Mouse (Mus musculus): ENCODE results near the gene Fam19a2. TPM values are rescaled to one million over a fixed set of nuclear protein-coding genes. Genes with fewer than 3 reads are reported as not detected.

Gene Fam19a2
- polyA plus RNA-seq, 1 experiment from 2014 or later, result 46.9 TPM

- H3K9ac ChIP-seq, result no peak overlapping the region
- WGBS, result 79% methylated on average over 14 of the region's 14 CpGs
- 0 out of 2 replicates have a peak, but pooled peaks cover 4% of the 10 kb centered on the region for H3K4me1 ChIP-seq (replicated peaks; ENCODE audit: control insufficient read depth, insufficient read depth, low read length)
- no peaks in the 10 kb centered on the region for H3K27me3 ChIP-seq (ENCODE audit: control insufficient read depth, insufficient read depth, low read length)
- no peak for DNase-seq (ENCODE audit: low spot score)
- no peak overlapping the region for H3K4me3 ChIP-seq (replicated peaks; ENCODE audit: low read length)
- H3K27ac ChIP-seq, result no peak overlapping the region
- H3K9me3 ChIP-seq (ENCODE audit: control insufficient read depth, low read length), result no peaks in the 10 kb centered on the region
- no peak overlapping the region for H3K4me2 ChIP-seq (replicated peaks)
- ATAC-seq (ENCODE audit: low FRiP score), result no peak
- H3K36me3 ChIP-seq (replicated peaks; ENCODE audit: control insufficient read depth, insufficient read depth), result no peaks in the 10 kb centered on the region
These were observed 96.7 kb downstream of the Fam19a2 start for GRCm38 (mm10) chr10:123360492-123360891.

DNA sequence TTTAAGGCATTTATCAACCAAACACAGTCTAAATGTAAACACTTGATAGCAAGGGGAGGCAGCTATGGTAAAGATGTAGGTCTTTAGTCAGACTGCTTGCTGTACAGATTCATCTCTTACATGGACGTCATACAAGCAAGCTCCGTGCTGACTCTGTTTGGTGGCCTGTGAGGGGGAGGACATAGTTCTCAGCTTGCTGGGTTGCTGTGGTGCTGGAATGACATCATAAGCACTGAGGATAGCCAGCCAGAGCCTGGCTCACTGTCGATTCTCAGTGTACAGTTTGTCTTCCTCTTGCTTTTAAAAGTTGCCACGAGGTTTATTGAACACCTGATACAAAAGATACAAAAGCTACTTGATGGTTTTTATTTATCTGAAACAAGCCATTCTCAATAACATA is 100.8 kb downstream of the Fam19a2 start:
- Histone ChIP-seq H3K27me3 (ENCODE audit: control insufficient read depth, insufficient read depth, low read length) (no peaks in the 10 kb centered on the region), H3K4me2 (replicated peaks) (no peak overlapping the region), H3K4me3 (replicated peaks; ENCODE audit: low read length) (no peak overlapping the region), H3K4me1 (replicated peaks; ENCODE audit: control insufficient read depth, insufficient read depth, low read length) (0 out of 2 replicates have a peak, but pooled peaks cover 4% of the 10 kb centered on the region), H3K9ac (no peak overlapping the region), H3K27ac (no peak overlapping the region), H3K36me3 (replicated peaks; ENCODE audit: control insufficient read depth, insufficient read depth) (no peaks in the 10 kb centered on the region), H3K9me3 (ENCODE audit: control insufficient read depth, low read length) (no peaks in the 10 kb centered on the region)
- ATAC-seq (ENCODE audit: low FRiP score) (no peak), DNase-seq (ENCODE audit: low spot score) (no peak)
- 72% methylated on average over 4 of the region's 4 CpGs for WGBS

GRCm38 (mm10) chr10:123367152-123367864 is 103.5 kb downstream of the Fam19a2 start:
- no peak overlapping the region for H3K4me2 ChIP-seq (replicated peaks)
- no peak overlapping the region for H3K9ac ChIP-seq
- ATAC-seq (ENCODE audit: low FRiP score) (no peak), DNase-seq (ENCODE audit: low spot score) (no peak)
- no peak overlapping the region for H3K27ac ChIP-seq
- no peaks in the 10 kb centered on the region for H3K36me3 ChIP-seq (replicated peaks; ENCODE audit: control insufficient read depth, insufficient read depth)
- H3K4me3 ChIP-seq (replicated peaks; ENCODE audit: low read length), result no peak overlapping the region
- no peaks in the 10 kb centered on the region for H3K9me3 ChIP-seq (ENCODE audit: control insufficient read depth, low read length)
- H3K4me1 ChIP-seq (replicated peaks; ENCODE audit: control insufficient read depth, insufficient read depth, low read length), result no peaks in the 10 kb centered on the region
- H3K27me3 ChIP-seq (ENCODE audit: control insufficient read depth, insufficient read depth, low read length), result no peaks in the 10 kb centered on the region
- 73% methylated on average over 15 of the region's 15 CpGs for WGBS

DNA sequence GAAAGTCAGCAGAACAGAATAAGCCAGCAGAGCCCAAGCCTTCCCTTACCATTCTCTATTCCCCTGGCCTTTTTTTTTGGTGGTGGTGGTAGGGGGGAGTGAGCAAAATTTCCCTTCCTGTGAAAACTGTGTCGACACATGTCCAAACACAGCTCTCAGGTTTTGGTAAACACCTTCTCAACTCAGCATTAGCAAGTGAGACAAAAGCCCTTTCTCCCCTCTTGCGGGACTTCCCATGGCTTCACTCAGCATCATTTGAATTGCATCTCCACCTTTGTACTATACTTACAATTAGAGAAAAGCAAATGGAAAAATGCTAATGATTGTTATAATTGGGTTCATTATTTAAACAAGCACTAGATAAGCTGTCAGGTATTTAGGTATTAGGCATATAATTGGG is 119.5 kb downstream of the Fam19a2 start:
- 62% methylated on average over 2 of the region's 2 CpGs for WGBS
- no peak for DNase-seq (ENCODE audit: low spot score)

DNA sequence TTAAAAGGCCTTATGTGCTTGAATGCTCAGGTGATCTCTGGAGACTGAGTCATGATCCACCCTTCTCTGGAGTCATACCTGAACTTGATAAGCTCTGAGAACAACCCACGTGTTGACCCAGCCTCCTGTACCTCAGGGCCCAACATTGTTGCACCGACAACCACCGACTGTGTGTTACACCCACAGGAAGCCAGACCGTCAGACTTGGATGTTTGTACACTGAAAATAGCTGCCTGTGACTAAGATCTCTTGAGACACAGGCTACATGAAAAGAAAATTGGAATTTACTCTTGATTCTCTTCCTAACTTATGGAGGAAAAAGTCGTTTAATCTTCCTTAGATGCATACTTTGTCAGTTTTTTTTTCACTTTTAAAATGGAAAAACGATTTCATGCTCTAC is 121.8 kb downstream of the Fam19a2 start:
- DNase-seq (ENCODE audit: low spot score) (no peak), ATAC-seq (ENCODE audit: low FRiP score) (no peak)
- Histone ChIP-seq H3K9ac (no peak overlapping the region), H3K9me3 (ENCODE audit: control insufficient read depth, low read length) (0 out of 2 replicates have a peak, but pooled peaks cover 4% of the 10 kb centered on the region), H3K4me1 (replicated peaks; ENCODE audit: control insufficient read depth, insufficient read depth, low read length) (no peaks in the 10 kb centered on the region), H3K4me3 (replicated peaks; ENCODE audit: low read length) (no peak overlapping the region), H3K27me3 (ENCODE audit: control insufficient read depth, insufficient read depth, low read length) (no peaks in the 10 kb centered on the region), H3K4me2 (replicated peaks) (no peak overlapping the region), H3K36me3 (replicated peaks; ENCODE audit: control insufficient read depth, insufficient read depth) (no peaks in the 10 kb centered on the region), H3K27ac (no peak overlapping the region)
- 83% methylated on average over 6 of the region's 6 CpGs for WGBS

More for the DNA sequence above, 119.5 kb downstream of the Fam19a2 start:
- Histone ChIP-seq H3K4me1 (replicated peaks; ENCODE audit: control insufficient read depth, insufficient read depth, low read length) (no peaks in the 10 kb centered on the region), H3K27me3 (ENCODE audit: control insufficient read depth, insufficient read depth, low read length) (no peaks in the 10 kb centered on the region), H3K4me3 (replicated peaks; ENCODE audit: low read length) (no peak overlapping the region), H3K9me3 (ENCODE audit: control insufficient read depth, low read length) (0 out of 2 replicates have a peak, but pooled peaks cover 4% of the 10 kb centered on the region), H3K36me3 (replicated peaks; ENCODE audit: control insufficient read depth, insufficient read depth) (no peaks in the 10 kb centered on the region), H3K9ac (no peak overlapping the region), H3K27ac (no peak overlapping the region), H3K4me2 (replicated peaks) (no peak overlapping the region)
- ATAC-seq (ENCODE audit: low FRiP score), result no peak

DNA sequence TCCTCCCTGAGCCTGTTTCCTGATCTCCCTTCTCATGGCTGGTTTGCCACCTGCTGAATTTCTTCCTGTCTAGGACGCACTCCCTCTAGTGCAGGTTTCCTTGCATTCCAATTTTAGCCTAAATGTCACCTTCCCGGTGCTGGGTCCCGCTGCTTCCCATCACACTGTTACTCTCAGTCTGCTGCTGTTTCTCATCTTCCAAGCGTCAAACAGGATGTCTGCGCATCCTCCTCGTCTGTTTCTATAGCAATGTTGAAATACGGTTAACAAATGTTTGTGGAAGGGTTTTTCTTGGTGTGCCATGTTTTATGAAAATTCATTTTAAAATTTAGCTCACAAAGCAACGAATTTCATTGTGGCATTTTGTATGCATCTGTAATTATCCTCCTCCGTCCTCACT is 131.6 kb downstream of the Fam19a2 start:
- Histone ChIP-seq H3K9ac (no peak overlapping the region), H3K4me2 (replicated peaks) (no peak overlapping the region), H3K27ac (no peak overlapping the region), H3K9me3 (ENCODE audit: control insufficient read depth, low read length) (no peaks in the 10 kb centered on the region), H3K36me3 (replicated peaks; ENCODE audit: control insufficient read depth, insufficient read depth) (no peaks in the 10 kb centered on the region), H3K27me3 (ENCODE audit: control insufficient read depth, insufficient read depth, low read length) (no peaks in the 10 kb centered on the region), H3K4me3 (replicated peaks; ENCODE audit: low read length) (no peak overlapping the region), H3K4me1 (replicated peaks; ENCODE audit: control insufficient read depth, insufficient read depth, low read length) (no peaks in the 10 kb centered on the region)
- no peak for ATAC-seq (ENCODE audit: low FRiP score)
- 79% methylated on average over 9 of the region's 9 CpGs for WGBS
- no peak for DNase-seq (ENCODE audit: low spot score)

DNA sequence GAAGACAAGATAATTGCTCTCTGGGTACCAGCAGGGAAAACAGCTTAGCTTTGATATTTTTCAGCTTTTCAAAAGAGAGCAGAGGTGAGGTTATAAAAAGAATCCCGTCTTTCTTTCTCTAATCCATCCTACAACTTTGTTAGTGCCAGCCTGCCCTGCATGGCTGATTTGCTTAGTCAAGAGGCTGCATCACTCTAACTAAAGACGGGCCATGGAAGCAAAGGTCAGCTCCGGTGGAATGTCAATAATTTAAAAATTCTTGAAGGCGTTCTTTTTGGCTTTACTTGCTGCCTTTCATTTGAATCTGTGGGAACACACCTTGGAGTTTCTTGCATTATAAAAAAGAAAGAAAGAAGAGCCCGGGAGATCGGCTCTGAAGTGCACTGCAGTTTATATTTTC is 134.3 kb downstream of the Fam19a2 start:
- no peak overlapping the region for H3K4me3 ChIP-seq (replicated peaks; ENCODE audit: low read length)
- 44% methylated on average over 6 of the region's 6 CpGs for WGBS
- H3K9me3 ChIP-seq (ENCODE audit: control insufficient read depth, low read length), result no peaks in the 10 kb centered on the region
- no peaks in the 10 kb centered on the region for H3K36me3 ChIP-seq (replicated peaks; ENCODE audit: control insufficient read depth, insufficient read depth)
- no peak overlapping the region for H3K4me2 ChIP-seq (replicated peaks)
- H3K9ac ChIP-seq, result no peak overlapping the region
- H3K27me3 ChIP-seq (ENCODE audit: control insufficient read depth, insufficient read depth, low read length), result no peaks in the 10 kb centered on the region
- DNase-seq (ENCODE audit: low spot score), result no peak
- H3K27ac ChIP-seq, result no peak overlapping the region
- no peaks in the 10 kb centered on the region for H3K4me1 ChIP-seq (replicated peaks; ENCODE audit: control insufficient read depth, insufficient read depth, low read length)
- no peak for ATAC-seq (ENCODE audit: low FRiP score)

DNA sequence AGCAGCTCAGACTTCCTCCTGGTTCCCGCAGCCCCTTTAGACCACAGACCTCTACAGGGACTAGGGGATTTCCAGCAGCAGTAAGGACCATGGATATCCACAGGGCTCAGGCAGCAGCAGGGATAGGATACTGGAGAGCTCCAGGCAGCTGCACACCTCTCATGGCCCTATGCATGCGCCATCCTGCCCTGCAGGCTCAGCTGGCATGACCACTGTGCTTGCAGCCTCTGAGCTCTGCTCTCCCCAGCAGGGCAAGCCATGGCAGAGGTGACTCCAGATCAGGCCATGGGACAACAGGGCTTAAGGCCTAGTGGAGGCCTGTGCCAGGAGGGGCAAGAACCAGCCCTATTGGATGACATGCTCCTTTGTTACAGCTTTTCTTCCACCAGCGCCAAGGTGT is 137.4 kb downstream of the Fam19a2 start:
- Histone ChIP-seq H3K27ac (no peak overlapping the region), H3K27me3 (ENCODE audit: control insufficient read depth, insufficient read depth, low read length) (no peaks in the 10 kb centered on the region), H3K9ac (no peak overlapping the region), H3K4me1 (replicated peaks; ENCODE audit: control insufficient read depth, insufficient read depth, low read length) (no peaks in the 10 kb centered on the region), H3K4me3 (replicated peaks; ENCODE audit: low read length) (no peak overlapping the region), H3K9me3 (ENCODE audit: control insufficient read depth, low read length) (peaks cover 8% of the 10 kb centered on the region; the same call in 1 of the 2 replicates), H3K36me3 (replicated peaks; ENCODE audit: control insufficient read depth, insufficient read depth) (no peaks in the 10 kb centered on the region), H3K4me2 (replicated peaks) (no peak overlapping the region)
- DNase-seq (ENCODE audit: low spot score) (no peak), ATAC-seq (ENCODE audit: low FRiP score) (peak; percentile 62)
- WGBS, result 84% methylated on average over 3 of the region's 3 CpGs

GRCm38 (mm10) chr10:123402460-123402859 is 138.7 kb downstream of the Fam19a2 start:
- H3K4me3 ChIP-seq (replicated peaks; ENCODE audit: low read length), result no peak overlapping the region
- H3K9me3 ChIP-seq (ENCODE audit: control insufficient read depth, low read length), result peaks cover 10% of the 10 kb centered on the region; the same call in 1 of the 2 replicates
- H3K27ac ChIP-seq, result no peak overlapping the region
- no peak for ATAC-seq (ENCODE audit: low FRiP score)
- H3K9ac ChIP-seq, result no peak overlapping the region
- no peaks in the 10 kb centered on the region for H3K27me3 ChIP-seq (ENCODE audit: control insufficient read depth, insufficient read depth, low read length)
- 62% methylated on average over 3 of the region's 3 CpGs for WGBS
- no peak overlapping the region for H3K4me2 ChIP-seq (replicated peaks)
- no peaks in the 10 kb centered on the region for H3K4me1 ChIP-seq (replicated peaks; ENCODE audit: control insufficient read depth, insufficient read depth, low read length)
- no peak for DNase-seq (ENCODE audit: low spot score)
- no peaks in the 10 kb centered on the region for H3K36me3 ChIP-seq (replicated peaks; ENCODE audit: control insufficient read depth, insufficient read depth)
